Mouse (Mus musculus): ENCODE results near the gene Gapt.
A peak's percentile ranks its signal among the peaks of the same experiment; 100 is the strongest.
"Not testable (repeated sequence)": the region's sequence is repeated elsewhere in the genome, so short reads cannot be mapped to it uniquely, and the experiment has no call there.

The Gapt gene

GRCm38 (mm10) chr13:110356941-110357340 is at the start of gene Gapt:
Gene Gapt, minus strand, starts transcription at chr13:110357199.
- no peak for DNase-seq (ENCODE audit: low spot score in 2 of 2)

- no peak for DNase-seq (ENCODE audit: low spot score in 2 of 2)
These were observed 49.2 kb upstream of the Gapt start for GRCm38 (mm10) chr13:110406152-110406551.

GRCm38 (mm10) chr13:110404686-110405085 is 47.7 kb upstream of the Gapt start:
- not testable (repeated sequence) for DNase-seq (ENCODE audit: low spot score in 2 of 2)

GRCm38 (mm10) chr13:110404059-110404458 is 47.1 kb upstream of the Gapt start:
- no peak for DNase-seq (ENCODE audit: low spot score in 2 of 2)

- DNase-seq (ENCODE audit: low spot score in 2 of 2), result no peak
These were observed 44.9 kb upstream of the Gapt start for GRCm38 (mm10) chr13:110401877-110402276.

GRCm38 (mm10) chr13:110401443-110401842 is 44.4 kb upstream of the Gapt start:
- DNase-seq (ENCODE audit: low spot score in 2 of 2), result no peak

GRCm38 (mm10) chr13:110398513-110399270 is 41.7 kb upstream of the Gapt start:
- no peak for DNase-seq (ENCODE audit: low spot score in 2 of 2)

GRCm38 (mm10) chr13:110397750-110398149 is 40.8 kb upstream of the Gapt start:
- no peak for DNase-seq (ENCODE audit: low spot score in 2 of 2)

- DNase-seq (ENCODE audit: low spot score in 2 of 2), result no peak
These were observed 39.1 kb upstream of the Gapt start for GRCm38 (mm10) chr13:110395916-110396685.

GRCm38 (mm10) chr13:110395179-110395794 is 38.3 kb upstream of the Gapt start:
- no peak for DNase-seq (ENCODE audit: low spot score in 2 of 2)

GRCm38 (mm10) chr13:110394291-110395178 is 37.5 kb upstream of the Gapt start, which contains the start of gene Plk2:
Gene Plk2, plus strand, starts transcription at chr13:110395046.
- DNase-seq (ENCODE audit: low spot score in 2 of 2), result peak; percentile 89 to 95

GRCm38 (mm10) chr13:110392631-110393030 is 35.6 kb upstream of the Gapt start:
- no peak for DNase-seq (ENCODE audit: low spot score in 2 of 2)

- peak in 1 of 2 experiments; percentile 68 for DNase-seq (ENCODE audit: low spot score in 2 of 2)
These were observed 35.2 kb upstream of the Gapt start for GRCm38 (mm10) chr13:110392210-110392609.

- DNase-seq (ENCODE audit: low spot score in 2 of 2), result no peak
These were observed 27.5 kb upstream of the Gapt start for GRCm38 (mm10) chr13:110384514-110384913.

- DNase-seq (ENCODE audit: low spot score in 2 of 2), result no peak
These were observed 25.5 kb upstream of the Gapt start for GRCm38 (mm10) chr13:110382447-110382901.

- DNase-seq (ENCODE audit: low spot score in 2 of 2), result no peak
These were observed 12.7 kb upstream of the Gapt start for GRCm38 (mm10) chr13:110369673-110370072.

- DNase-seq (ENCODE audit: low spot score in 2 of 2), result peak in 1 of 2 experiments; percentile 58
These were observed 11.6 kb upstream of the Gapt start for GRCm38 (mm10) chr13:110368556-110369040.

GRCm38 (mm10) chr13:110367961-110368555 is 11.1 kb upstream of the Gapt start:
- DNase-seq (ENCODE audit: low spot score in 2 of 2), result no peak

- no peak for DNase-seq (ENCODE audit: low spot score in 2 of 2)
These were observed 9.5 kb upstream of the Gapt start for GRCm38 (mm10) chr13:110366477-110366876.

- no peak for DNase-seq (ENCODE audit: low spot score in 2 of 2)
These were observed 6.7 kb upstream of the Gapt start for GRCm38 (mm10) chr13:110363722-110364121.

- no peak for DNase-seq (ENCODE audit: low spot score in 2 of 2)
These were observed 5.9 kb downstream of the Gapt start for GRCm38 (mm10) chr13:110351051-110351450.

Measured in frontal cortex, postnatal 10 days (tissue).